Mouse (Mus musculus): ENCODE measurements around the gene Ugt1a10.

GRCm38 (mm10) chr1:88263778-88264177 lies 208.6 kb downstream of the Ugt1a10 start:
- no peak for TF ChIP-seq POLR2A (IDR thresholded peaks at IDR 0.05; ENCODE audit: extremely low read depth, insufficient read depth, low read length)
- TF ChIP-seq CTCF (IDR thresholded peaks at IDR 0.05; ENCODE audit: extremely low read depth, insufficient read depth, low read length), result no peak
